Mouse (Mus musculus) embryo, embryonic 9.5 days (tissue): Measurements from ENCODE around the gene Camp.
A peak's percentile ranks its signal among the peaks of the same experiment; 100 is the strongest.

ENCODE experiments used
- DNase-seq: peaks from one replicate; pipeline ENCODE4 v3.0.0-alpha.2; 2017; ENCODE audit errors: extremely low spot score

Gene Camp

DNA sequence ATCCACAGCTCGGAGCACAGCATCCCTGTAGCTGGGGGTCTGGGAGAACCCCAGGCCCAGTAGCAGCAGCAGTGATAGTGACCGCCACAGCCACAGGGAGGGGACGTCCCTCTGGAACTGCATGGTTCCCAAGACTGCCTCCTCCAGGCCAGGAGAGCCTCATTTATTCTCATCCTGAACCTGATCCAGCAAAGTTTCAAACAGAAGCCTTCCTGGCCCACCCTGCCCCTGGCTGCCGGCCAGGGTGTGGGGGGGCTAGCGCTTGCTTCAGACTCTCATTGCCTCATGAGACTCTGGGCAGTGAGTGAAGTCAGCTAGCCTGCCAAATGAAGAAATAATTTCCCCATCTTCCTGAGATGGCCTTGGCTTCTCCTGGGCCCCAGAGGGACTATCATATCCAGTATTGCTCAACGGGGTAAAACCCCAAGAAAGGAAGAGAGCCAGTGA, at the start of gene Camp:
Camp (minus strand) TSS at position 306 of the 447 bp plus-strand sequence.
- no peak for DNase-seq

DNA sequence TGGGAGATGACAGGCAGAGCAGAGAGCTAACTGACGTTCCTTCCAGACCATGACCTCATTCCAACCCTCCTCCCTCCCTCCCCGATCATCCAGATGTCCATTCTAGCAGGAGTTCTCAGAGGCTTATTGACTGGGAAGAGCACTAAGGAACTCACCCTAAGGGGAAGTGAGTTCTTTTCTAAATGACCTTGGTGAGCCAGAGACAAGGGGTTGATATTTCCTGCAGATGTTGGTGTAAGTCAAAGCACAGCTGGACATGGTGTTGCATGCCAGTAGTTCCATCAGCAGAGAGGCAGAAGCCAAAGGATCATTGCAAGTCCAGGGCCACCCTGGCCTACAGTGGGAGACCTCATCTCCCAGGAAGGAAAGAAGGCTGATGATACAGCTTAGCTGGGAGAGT, 48.6 kb upstream of the Camp start:
- no peak for DNase-seq

DNA sequence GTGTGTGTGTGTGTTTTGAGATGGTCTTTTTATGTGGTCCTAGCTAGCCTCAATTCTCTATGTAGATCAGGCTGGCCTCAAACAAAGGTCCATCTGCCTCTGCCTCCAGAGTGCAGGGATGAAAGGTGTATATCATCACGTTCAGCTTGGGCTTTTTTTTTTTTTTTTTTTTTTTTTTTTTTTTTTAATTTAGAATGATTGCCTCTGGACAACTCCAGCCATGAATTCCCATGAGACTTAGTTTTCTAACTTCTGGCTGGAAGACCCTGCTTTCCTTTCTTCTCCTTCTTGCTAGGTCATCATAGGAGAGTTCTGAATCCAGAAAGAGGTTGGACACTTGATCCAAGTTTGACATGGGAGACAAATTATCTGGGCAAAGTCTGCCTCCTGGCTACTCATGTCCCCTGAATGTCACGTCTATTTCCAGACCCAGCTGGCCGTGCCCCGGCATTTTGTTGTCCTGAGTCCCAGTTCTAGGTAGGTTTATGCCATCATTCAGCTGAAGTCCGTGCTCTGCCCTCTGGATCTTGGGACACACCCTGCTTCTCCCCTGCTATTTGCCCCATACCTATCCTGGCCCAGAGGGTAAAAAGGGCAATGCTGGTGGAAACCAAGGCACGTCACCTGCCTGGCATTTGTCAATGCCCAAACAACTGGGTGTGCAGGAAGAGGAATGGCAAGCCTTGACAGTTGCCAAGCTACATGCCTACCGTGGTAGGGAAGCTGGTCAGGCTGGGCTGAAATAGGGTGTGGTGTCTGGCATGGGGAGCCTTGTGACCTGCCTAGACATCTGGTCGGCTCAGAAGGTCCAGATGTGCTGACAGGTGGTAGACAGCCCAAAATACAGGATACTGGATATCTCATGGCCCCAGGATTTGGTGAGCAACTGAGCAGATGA, 47.1 kb upstream of the Camp start:
- DNase-seq = no peak

DNA sequence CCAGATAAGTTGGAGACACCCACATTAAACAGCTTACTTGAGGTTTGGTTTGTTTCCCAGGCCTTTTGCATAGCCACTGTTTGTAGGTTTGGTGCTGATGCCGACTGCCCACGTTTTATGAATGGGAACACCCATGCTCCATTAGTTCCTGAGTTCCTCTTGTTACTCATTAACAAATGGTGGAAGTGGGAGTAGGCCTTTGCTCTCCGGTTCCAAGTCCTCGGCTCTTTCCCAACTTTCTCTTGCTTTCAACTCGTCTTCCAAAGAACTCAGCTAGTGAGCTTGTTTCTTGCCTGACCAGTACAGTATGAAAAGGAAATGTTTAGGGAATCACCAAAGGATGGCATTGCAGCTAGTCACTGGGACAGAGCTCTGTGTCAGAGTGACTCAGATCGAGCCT, 46.2 kb upstream of the Camp start:
- DNase-seq = no peak

DNA sequence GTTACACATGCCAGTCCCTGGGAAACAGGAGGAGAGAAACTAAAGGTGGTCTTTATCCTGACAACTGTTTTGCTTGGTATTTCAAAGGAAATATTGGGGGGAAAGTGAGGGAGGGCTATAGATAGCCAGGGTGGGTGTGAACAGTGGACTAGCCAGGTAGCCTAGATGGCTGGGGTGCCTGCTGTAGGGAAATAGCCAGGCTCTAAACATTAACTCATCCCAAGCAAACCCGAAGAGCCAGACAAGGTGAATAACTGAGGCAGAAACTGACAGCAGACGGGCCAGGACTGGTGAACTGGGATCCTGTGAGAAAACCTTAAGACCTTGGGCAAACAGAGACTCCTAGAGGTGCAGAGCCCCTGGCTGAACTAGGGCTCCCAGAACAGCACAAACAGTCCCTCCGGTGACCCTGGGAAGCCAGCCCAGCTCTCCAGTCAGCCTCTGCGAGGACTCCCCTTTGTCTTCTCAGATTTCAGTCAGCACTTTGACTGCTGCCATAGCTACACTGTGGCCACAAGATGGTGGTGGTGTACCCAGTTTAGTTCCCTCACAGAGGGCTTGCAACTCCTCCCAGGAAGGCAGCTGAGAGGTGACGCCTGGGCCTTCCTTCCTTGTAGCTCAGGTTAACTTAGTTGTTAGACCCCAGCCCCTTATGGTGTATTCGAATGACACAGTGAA, 45.1 kb upstream of the Camp start:
- DNase-seq = peak; percentile 79

DNA sequence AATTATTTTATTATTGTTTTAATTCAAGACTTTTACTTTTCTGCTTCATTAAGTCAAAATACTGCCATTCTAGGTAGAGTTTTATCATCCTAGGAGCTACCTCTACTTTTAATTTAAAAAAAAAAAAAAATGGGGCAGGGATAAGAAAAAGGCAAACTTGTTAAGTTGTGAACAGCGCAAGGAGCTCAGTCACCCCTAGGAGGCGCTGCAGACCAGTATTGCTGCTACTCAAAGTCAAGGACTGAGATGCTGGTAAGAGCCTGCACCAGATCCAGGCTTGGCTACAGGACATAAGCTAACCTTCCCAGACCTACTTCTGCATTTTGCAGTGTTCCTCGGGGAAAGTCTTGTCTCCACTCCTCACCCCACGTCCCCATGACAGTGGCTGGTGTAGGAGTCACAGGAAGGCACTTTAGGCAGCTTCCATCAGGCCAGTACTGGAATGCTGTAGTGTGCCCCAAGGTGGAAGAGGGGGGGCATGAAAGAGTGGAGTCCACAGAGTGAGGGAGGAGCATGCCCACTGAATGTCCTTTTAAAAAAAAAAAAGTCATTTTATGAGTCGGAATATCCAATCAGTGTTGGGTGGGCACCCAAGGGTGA, 43.3 kb upstream of the Camp start:
- DNase-seq = peak; percentile 72

DNA sequence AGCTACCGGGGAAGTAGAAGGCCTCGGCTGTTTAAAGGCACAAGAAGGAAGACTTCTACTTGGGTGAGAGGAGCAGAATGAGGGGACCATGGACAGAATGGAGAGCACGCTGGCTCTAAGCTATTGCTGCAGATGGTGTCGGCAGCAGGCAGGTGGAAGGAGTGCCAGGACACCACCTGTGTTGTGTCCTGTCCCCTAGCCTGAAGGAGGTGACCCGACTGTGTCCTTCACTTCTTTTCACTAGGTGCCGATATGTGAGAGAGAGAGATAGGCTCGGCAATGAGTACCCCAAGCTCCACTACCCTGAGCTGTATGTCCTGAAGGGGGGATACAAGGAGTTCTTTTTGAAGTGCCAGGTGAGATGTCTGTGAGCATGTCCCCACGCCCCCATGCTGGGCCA, 42.1 kb upstream of the Camp start:
- no peak for DNase-seq

DNA sequence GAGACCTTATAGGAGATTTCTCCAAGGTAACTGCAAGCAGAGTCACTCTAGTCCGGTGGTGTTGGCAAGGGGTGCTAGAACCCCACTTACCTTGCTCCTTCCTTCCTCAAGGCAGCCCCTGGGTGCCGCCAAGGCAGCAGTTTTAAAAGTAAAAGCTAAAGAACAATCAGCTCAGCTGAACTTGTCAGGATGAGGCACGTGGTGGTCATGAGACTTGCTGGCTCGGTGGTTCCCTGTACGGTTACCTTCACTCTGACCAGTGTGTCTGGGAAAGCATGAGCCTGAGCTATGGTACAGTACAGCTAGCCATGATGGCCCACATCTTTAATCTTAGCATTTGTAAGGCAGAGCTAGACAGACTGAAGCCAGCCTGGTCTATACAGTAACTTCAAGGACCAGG, 37.9 kb upstream of the Camp start:
- no peak for DNase-seq

DNA sequence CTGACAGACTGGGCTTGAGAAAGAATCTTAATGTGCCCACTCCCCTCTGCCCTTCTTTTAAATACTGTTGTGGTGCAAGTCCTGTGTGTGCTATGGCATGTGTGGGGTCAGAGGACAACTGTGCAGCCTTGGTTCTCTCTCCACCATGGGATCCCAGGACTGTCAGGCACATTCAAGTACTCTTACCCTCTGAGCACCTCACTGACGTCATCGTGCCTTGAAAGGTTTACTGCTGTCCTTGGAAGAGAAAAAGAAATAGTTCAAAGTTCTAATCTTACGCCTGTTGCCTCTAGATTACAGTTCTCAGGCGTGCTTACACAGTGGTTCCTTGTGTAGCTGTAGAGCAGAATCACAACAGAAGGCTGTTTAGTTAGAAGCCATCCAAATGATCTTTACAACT, 36.8 kb upstream of the Camp start:
- no peak for DNase-seq

DNA sequence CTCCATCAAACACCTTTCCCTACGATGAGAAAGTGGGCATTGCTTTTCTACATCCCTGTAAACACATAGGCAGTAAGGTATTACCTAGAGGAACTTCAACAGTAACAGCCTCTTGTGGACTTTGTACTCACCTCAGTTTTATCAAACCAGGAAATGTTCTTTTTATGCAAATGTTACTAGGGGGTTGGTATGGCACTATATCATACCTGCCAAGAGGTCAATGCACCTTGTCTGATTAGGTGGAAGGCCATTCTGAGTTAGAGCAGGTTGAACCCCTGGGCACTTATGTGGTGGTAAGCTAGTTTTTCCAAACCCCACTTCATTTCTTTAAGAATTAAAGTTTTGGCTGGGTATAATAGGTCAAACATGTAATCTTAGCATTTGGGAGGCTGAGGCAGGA, 29.9 kb upstream of the Camp start:
- DNase-seq = no peak

DNA sequence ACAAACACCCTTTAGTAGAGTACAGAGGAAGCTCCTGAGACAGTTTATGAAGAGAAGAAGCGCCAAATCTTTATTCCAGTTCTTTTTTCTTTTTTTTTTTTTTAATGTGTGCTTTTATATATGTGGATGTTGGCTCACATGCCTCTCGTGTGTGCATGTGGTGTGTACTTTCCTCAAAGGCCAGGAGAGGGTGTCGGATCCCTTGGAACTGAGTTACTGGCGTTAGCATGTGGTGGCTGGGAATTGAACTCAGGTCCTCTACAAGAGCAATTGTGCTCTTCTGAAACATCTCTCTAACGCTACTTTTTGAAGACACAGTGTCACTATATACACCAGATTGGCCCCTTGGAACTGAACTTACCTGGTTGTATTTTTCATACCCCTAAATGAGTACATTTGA, 28.2 kb upstream of the Camp start:
- DNase-seq = no peak

DNA sequence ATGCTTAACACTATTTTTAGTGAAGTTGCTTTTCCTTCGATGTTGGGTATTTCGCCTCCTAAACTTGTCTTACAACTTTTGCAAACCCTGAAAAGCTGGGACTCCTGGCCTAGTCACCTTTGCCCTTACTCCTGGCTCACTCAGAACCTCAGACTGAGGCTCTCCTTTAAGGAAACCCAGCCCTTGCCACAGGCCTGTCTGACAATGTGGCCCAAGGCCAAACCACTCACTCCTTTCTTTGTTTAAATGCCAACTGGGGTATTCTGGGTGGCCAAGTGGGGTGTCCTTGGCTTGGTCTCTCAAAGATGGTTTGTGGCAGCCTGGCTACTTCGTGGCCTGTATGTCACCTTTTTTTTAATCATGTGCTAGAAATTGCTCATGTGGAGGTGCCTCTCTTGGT, 27.3 kb upstream of the Camp start:
- no peak for DNase-seq

DNA sequence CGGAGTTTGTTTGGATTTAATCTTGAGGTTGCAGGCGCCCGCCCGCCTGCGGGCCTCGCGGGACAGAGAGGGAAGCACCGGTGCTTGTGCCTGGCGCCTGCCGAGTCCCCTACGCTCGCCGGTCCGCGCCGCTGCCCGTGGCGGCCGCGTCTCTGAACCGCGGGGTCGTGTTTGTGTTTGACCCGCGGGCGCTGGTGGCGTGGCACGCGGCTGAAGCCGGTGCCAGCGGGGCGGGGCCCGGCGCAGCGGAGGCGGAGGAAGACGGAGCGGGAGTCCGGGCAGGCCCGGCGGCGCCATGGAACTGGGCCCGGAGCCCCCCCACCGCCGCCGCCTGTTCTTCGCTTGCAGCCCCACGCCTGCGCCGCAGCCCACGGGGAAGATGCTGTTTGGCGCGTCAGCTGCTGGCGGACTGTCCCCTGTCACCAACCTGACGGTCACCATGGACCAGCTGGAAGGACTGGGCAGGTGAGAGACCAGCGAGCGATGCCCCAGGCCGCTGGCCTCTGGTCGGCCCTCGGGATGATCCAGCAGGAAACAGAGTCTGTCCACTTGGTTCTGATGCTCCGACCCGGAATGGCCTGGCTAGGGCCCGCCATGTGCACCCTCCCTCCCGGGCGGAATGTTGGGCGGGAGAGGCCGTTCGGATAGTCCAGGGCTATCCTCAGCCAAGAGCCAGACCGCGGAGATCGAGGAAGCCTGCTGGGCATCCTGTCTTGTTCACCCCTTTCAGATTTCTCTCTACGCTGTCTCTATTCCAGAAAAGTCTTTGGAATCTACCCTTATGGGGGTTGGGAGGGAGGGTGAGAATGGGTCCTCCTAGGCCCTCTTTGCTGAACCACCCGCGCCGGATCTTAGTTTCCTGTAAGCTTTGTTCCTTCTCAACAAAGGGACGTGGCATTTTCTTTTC, 26.5 kb upstream of the Camp start:
- DNase-seq = peak; percentile 56

DNA sequence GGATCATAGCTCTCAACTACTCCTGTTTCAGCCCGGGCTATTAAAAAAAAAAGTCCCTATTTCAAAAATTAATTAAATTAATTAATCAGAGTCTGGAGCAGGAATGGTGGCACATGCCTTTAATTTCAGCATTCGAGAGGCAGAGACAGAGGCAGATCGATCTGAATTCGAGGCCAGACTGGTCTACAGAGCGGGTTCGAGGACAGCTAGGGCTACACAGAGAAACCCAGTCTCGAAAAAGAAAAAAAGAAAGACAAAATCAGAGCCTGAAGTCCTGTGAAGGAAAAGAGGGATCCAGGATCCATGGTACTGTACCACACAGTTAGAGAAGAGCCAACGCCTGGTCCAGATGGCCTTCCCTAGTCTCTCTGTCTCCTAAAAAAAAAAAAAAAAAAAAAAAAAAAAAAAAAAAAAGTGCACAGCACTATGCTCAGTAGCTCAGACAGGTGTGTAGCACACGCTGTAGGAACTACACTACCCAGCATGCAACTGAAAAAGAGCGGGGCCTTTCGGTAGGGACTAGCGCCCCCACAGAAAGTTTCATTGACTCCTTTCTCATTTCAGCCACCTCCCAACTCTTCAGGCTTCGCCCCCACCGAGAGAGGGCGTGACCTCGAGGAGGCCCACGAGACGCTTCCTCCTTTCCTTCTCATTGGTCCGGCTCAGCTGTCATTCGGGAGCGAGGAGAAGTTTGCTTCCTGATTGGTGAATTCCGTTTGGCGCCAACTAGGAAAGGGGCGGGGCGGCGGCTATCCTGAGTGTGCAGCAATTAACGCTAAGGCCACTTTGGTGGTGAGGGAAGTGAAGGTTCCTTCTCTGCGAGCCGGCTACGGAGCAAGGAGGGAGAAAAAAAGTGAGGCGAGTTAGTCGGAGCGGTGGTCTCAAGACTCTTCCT, 25.6 kb upstream of the Camp start, which contains the start of gene Cdc25a:
Cdc25a (plus strand) TSS at position 783 of the 895 bp plus-strand sequence.
- peak; percentile 96 for DNase-seq

DNA sequence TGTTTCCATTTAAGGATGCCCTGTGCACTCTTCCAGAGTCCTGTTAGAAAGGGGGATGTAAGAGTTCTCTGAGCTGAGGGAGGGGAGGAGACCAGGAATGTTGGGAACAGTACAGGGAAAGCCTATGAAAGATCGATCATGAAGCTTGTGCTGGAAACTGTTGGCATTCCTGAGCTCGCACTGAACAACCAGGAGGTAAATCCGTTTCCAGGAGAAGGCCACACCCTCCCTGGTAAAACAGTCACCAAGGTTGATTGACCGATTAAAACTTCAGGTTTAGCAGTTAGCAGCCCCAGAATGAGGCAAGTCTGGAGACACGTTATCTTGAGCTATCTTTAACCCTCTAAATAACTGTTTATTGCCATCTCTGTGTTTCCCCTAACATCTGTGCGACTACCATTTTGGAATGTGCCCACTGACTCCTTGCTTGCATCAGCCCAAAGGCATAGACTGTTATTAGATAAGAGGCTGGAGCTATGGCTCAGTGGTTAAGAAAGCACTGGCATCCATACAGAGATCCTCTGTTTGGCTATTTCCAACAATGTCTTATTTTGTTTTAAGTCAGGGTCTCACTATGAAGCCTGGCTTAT, 21.7 kb upstream of the Camp start:
- DNase-seq = no peak

DNA sequence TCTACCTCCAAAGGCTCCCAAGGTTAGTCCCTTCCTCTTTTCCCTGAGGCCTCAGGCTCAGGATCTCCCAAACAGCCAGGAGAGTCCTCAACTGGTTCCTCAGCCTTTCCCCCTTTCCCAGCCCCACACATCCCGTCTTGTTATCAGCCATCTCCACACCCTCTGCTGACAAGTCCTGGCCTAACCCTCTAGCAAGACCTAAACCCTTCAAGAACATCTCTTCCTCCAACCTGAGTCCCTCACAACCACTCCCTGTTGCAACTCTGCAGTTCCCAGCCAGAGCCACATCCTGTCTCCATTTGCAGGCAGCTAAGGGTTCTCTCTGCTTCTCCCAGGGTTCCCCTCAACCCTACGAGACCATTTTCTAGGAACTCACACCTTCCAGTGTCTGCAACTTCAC, 16.8 kb upstream of the Camp start:
- DNase-seq = no peak

DNA sequence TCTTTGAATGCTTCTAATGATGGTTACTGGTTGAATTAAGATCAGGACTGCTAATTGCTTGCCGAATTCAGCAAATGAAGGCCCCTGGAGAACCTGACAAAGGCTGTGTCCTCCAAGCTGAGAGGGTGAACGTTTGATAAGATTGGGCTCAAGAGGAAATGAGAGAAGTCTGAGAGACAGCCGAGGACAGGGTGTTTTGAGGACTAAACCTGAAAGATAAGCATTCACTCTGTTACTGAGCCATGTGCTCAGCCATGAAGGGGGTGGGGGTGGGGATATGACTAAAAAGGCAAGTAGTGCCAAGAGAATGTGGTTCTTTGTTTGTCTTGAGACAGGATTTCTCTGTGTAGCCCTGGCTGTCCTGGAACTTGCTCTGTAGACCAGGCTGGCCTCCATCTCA, 13.7 kb upstream of the Camp start:
- no peak for DNase-seq

DNA sequence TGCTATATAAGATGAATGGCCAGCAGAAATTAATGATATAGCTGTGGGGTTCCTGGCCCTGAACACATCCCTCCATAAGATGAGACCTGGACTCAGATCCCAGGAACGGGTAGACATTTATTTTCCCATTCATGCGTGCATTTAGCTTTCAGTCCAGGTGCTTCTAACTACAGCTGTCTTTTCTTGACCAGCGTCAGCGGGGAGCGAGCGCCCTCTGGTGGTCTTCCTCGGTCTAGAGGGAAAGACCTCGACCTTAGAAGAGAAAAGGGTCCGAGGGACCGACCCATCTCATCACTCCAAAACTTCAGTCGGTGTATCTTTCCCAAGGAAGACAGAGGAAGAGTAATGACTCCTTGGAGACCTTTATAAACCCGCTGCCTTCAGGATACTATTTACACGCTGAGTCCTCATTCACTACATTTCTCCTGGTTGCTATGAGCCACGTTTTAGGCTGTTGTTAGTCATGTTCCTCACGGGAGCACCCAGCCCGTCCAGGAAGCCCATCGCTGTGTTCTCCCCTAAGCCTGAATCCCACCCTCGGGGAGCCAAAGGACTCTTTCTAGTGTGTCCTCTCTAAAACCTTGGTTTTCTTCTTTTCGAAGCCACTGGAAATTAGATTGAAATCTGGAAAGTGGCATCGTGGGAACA, 13.1 kb upstream of the Camp start:
- peak; percentile 83 for DNase-seq

DNA sequence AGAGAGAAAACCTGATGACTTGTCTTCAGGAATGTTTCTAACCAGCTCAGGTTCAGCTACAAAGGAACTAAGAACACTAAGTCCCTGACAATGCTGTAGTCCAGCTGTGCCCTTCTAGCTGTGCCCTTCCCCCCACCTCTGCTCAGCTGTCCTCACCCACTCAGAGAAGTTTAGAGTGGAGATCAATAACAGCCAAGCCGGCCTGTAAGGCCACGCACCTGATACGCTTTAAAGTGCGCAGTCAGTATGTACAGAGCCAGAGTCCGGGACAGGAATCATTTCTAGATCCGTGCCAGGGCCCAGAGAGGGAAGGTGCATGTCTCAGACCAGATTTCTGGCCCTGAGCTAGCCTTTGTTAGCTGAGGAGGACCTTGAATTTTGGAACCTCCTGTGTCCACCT, 6.5 kb upstream of the Camp start:
- no peak for DNase-seq

DNA sequence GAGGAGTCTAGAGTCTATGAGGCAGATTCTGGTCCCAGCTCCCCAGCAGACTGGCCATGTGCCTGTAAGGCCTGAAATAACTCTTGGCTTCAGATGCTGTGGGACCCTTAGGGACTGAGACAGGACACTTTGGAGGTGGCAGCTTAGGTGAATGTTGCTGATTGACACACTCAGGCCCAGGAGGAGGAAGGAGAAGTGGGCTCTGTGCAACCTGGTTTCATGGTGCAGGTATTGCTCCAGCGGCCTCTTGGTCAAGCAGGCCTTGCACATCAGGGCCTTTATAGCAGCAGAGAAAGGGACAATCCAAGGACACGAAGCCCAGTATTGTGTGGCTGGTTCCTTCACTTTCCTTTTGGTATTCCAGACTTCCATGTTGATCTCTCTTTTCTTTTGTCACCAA, 4.9 kb upstream of the Camp start:
- no peak for DNase-seq
